Mouse (Mus musculus): ENCODE measurements around the gene 1700001L19Rik. TPM values are rescaled to one million over a fixed set of nuclear protein-coding genes. Genes with fewer than 3 reads are reported as not detected.
A peak's percentile ranks its signal among the peaks of the same experiment; 100 is the strongest.

The 1700001L19Rik gene
- polyA plus RNA-seq, 1 experiment from 2014 or later: 0.33 TPM

- peaks cover 1% of the 10 kb centered on the region for H3K36me3 ChIP-seq (ENCODE audit: control insufficient read depth, insufficient read depth, low read length)
- 14% methylated on average over 13 of the region's 13 CpGs for WGBS
- H3K27ac ChIP-seq (ENCODE audit: low read length): no peak overlapping the region
- no peaks in the 10 kb centered on the region for H3K27me3 ChIP-seq (ENCODE audit: control insufficient read depth, insufficient read depth, low read length)
- H3K4me1 ChIP-seq (ENCODE audit: control insufficient read depth, insufficient read depth, low read length): 0 out of 2 replicates have a peak, but pooled peaks cover 5% of the 10 kb centered on the region
- H3K4me3 ChIP-seq (ENCODE audit: low read depth, low read length): no peak overlapping the region
- ATAC-seq (ENCODE audit: insufficient number of reproducible peaks, insufficient read depth, low FRiP score, low read depth): peak; percentile 86
- H3K4me2 ChIP-seq (replicated peaks; ENCODE audit: low read depth, low read length): no peak overlapping the region; the same call in 1 of the 2 replicates
- H3K9me3 ChIP-seq (ENCODE audit: control insufficient read depth, low read depth, low read length): no peaks in the 10 kb centered on the region
- no peak overlapping the region for H3K9ac ChIP-seq (replicated peaks; ENCODE audit: low read depth, low read length)
Observed at GRCm38 (mm10) chr13:68597667-68598066, 446 bp downstream of the 1700001L19Rik start.

DNA sequence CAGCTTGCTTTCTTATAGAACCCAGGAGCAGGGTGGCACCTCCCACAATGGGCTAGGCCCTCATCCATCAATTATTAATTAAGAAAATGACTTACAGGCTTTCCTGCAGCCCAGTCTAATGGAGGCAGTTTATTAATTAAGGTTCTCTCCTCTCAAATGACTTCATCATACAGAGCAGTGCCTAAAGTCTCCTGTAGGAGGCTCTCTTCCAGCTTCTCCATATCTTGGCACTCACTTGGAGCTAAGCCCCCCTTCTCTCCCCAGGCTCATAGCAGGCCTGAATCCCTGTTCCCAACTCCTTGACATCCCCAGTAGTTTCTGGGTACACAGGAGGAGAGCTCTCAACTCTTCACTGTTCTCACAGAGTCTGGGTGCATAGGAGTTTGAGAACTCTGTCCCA is 1.7 kb downstream of the 1700001L19Rik start:
- Histone ChIP-seq H3K27ac (ENCODE audit: low read length) (no peak overlapping the region), H3K4me2 (replicated peaks; ENCODE audit: low read depth, low read length) (no peak overlapping the region), H3K9me3 (ENCODE audit: control insufficient read depth, low read depth, low read length) (no peaks in the 10 kb centered on the region), H3K4me3 (ENCODE audit: low read depth, low read length) (no peak overlapping the region), H3K4me1 (ENCODE audit: control insufficient read depth, insufficient read depth, low read length) (0 out of 2 replicates have a peak, but pooled peaks cover 5% of the 10 kb centered on the region), H3K36me3 (ENCODE audit: control insufficient read depth, insufficient read depth, low read length) (no peaks in the 10 kb centered on the region), H3K9ac (replicated peaks; ENCODE audit: low read depth, low read length) (no peak overlapping the region), H3K27me3 (ENCODE audit: control insufficient read depth, insufficient read depth, low read length) (no peaks in the 10 kb centered on the region)
- ATAC-seq (ENCODE audit: insufficient number of reproducible peaks, insufficient read depth, low FRiP score, low read depth): no peak

DNA sequence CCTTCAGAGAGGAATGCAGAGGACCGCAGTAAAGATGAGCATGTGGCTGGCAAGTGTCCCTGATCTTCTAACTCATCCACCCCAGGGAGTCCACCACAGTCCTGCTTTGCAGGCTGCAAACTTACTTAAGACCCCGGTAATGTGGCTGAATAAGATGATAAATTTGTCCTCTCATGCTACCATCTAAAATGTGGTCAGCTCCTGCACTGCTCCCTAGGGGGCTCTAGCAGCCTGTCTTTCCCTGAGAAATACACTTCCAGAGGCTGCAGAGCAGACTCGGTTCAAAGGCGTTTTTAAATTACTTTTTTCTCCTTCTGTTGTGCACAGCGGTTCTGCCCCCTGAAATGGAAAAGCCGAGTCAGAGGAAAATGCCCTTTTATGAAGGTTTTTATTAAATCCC is 4.0 kb downstream of the 1700001L19Rik start:
- H3K4me1 ChIP-seq (ENCODE audit: control insufficient read depth, insufficient read depth, low read length): 0 out of 2 replicates have a peak, but pooled peaks cover 5% of the 10 kb centered on the region

DNA sequence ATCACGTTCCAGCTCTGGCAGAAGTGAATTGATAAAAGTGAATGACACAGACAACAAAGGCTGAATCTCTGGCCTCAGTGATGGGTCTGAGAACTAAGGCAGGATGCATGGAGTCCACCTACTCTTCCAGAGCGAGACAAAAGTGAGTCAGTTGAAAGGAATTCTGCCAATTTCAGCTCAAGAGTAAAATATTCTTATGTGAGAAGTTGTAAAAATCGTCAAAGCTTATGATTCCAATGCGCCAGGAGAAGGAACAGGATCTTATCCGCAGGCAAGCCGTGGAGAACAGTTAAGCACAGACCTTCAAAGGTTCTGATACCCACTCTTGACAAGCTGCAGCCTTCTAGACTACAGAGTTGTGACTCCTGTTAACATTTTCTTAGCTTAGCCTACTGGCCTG is 5.9 kb downstream of the 1700001L19Rik start:
- no peak for ATAC-seq (ENCODE audit: insufficient number of reproducible peaks, insufficient read depth, low FRiP score, low read depth)
- no peaks in the 10 kb centered on the region for H3K36me3 ChIP-seq (ENCODE audit: control insufficient read depth, insufficient read depth, low read length)
- H3K9me3 ChIP-seq (ENCODE audit: control insufficient read depth, low read depth, low read length): no peaks in the 10 kb centered on the region
- no peak overlapping the region for H3K9ac ChIP-seq (replicated peaks; ENCODE audit: low read depth, low read length)
- no peaks in the 10 kb centered on the region for H3K4me1 ChIP-seq (ENCODE audit: control insufficient read depth, insufficient read depth, low read length)
- WGBS: 78% methylated on average over 6 of the region's 6 CpGs
- H3K4me3 ChIP-seq (ENCODE audit: low read depth, low read length): no peak overlapping the region
- no peak overlapping the region for H3K4me2 ChIP-seq (replicated peaks; ENCODE audit: low read depth, low read length)
- no peak overlapping the region for H3K27ac ChIP-seq (ENCODE audit: low read length)
- H3K27me3 ChIP-seq (ENCODE audit: control insufficient read depth, insufficient read depth, low read length): no peaks in the 10 kb centered on the region

More for the DNA sequence above, 4.0 kb downstream of the 1700001L19Rik start:
- H3K9me3 ChIP-seq (ENCODE audit: control insufficient read depth, low read depth, low read length): no peaks in the 10 kb centered on the region
- H3K4me2 ChIP-seq (replicated peaks; ENCODE audit: low read depth, low read length): no peak overlapping the region
- ATAC-seq (ENCODE audit: insufficient number of reproducible peaks, insufficient read depth, low FRiP score, low read depth): peak; percentile 47; the same call in 1 of the 2 replicates
- 16% methylated on average over 6 of the region's 6 CpGs for WGBS
- H3K27me3 ChIP-seq (ENCODE audit: control insufficient read depth, insufficient read depth, low read length): no peaks in the 10 kb centered on the region
- no peaks in the 10 kb centered on the region for H3K36me3 ChIP-seq (ENCODE audit: control insufficient read depth, insufficient read depth, low read length)
- H3K9ac ChIP-seq (replicated peaks; ENCODE audit: low read depth, low read length): no peak overlapping the region
- no peak overlapping the region for H3K27ac ChIP-seq (ENCODE audit: low read length)
- H3K4me3 ChIP-seq (ENCODE audit: low read depth, low read length): no peak overlapping the region

DNA sequence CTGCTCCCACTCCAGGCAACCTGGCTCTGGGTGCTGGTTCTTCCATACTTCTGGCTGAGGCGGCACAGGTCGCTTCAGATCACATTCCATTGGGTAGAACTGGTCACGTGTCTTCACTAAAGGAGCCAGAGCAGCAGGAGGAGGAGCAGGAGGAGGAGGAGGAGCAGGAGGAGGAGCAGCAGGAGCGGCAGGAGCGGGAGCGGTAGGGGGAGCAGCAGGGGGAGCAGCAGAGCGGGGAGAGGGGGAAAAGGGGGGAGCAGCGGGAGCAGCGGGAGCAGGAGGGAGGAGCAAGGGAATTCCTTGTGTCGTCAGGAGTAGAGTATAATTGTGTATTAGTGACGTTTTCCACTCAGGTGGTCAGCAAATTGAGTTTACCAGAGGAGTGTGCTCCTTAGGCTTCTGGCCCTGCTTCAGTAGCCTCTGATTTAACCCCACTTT is 8.5 kb downstream of the 1700001L19Rik start:
- Histone ChIP-seq H3K36me3 (ENCODE audit: control insufficient read depth, insufficient read depth, low read length) (no peaks in the 10 kb centered on the region), H3K4me3 (ENCODE audit: low read depth, low read length) (peak overlapping the region; percentile 12; the same call in 1 of the 2 replicates), H3K27ac (ENCODE audit: low read length) (no peak overlapping the region), H3K4me1 (ENCODE audit: control insufficient read depth, insufficient read depth, low read length) (no peaks in the 10 kb centered on the region), H3K9me3 (ENCODE audit: control insufficient read depth, low read depth, low read length) (no peaks in the 10 kb centered on the region), H3K4me2 (replicated peaks; ENCODE audit: low read depth, low read length) (peak overlapping the region; percentile 32), H3K27me3 (ENCODE audit: control insufficient read depth, insufficient read depth, low read length) (no peaks in the 10 kb centered on the region), H3K9ac (replicated peaks; ENCODE audit: low read depth, low read length) (no peak overlapping the region)
- peak; percentile 68 for ATAC-seq (ENCODE audit: insufficient number of reproducible peaks, insufficient read depth, low FRiP score, low read depth)
- 1% methylated on average over 11 of the region's 11 CpGs for WGBS

DNA sequence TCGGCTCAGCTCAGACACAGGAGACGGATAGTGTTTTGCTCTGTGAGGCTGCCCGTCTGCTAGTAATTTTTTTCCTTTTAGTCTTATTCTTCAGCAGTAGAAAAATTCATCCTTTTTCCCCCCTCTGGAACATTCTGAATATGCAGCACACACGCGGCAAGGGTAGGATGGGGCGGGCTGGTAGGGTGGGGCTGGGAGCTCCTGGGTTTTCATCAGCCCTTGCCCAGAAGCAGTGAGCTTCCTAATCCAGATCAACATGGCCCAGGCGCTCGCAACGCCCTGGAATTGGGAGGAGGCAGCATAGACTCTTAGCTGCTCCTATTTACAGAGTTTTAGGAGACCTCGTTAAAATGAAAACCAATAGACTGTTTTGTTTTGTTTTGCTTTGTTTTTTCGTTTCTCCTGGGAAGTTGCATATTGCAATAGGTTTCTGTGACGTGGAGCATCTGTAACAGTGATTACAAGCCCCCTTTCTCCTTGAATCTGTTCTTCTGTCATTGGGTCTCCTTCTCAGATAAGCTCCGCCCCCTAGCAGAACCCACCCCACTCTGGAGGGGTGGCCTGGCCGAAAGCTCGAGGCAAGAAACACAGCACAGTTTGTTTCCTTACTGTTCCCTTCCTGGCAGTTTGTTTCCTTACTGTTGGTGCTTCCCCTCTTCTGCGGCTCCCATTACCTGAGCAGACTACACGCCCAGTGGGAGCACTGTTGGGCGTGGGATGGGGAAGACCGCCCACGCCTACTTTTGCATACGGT is 10.6 kb downstream of the 1700001L19Rik start:
- Histone ChIP-seq H3K27ac (ENCODE audit: low read length) (no peak overlapping the region), H3K4me1 (ENCODE audit: control insufficient read depth, insufficient read depth, low read length) (no peaks in the 10 kb centered on the region), H3K36me3 (ENCODE audit: control insufficient read depth, insufficient read depth, low read length) (no peaks in the 10 kb centered on the region), H3K4me3 (ENCODE audit: low read depth, low read length) (0 out of 2 replicates have a peak overlapping the region, but pooled peaks have one; percentile 1), H3K27me3 (ENCODE audit: control insufficient read depth, insufficient read depth, low read length) (no peaks in the 10 kb centered on the region), H3K4me2 (replicated peaks; ENCODE audit: low read depth, low read length) (peak overlapping the region; percentile 28), H3K9me3 (ENCODE audit: control insufficient read depth, low read depth, low read length) (no peaks in the 10 kb centered on the region), H3K9ac (replicated peaks; ENCODE audit: low read depth, low read length) (no peak overlapping the region)
- peak; percentile 48; the same call in 1 of the 2 replicates for ATAC-seq (ENCODE audit: insufficient number of reproducible peaks, insufficient read depth, low FRiP score, low read depth)
- 36% methylated on average over 21 of the region's 21 CpGs for WGBS

- no peaks in the 10 kb centered on the region for H3K4me1 ChIP-seq (ENCODE audit: control insufficient read depth, insufficient read depth, low read length)
- H3K36me3 ChIP-seq (ENCODE audit: control insufficient read depth, insufficient read depth, low read length): no peaks in the 10 kb centered on the region
- H3K27me3 ChIP-seq (ENCODE audit: control insufficient read depth, insufficient read depth, low read length): no peaks in the 10 kb centered on the region
- no peaks in the 10 kb centered on the region for H3K9me3 ChIP-seq (ENCODE audit: control insufficient read depth, low read depth, low read length)
- H3K4me2 ChIP-seq (replicated peaks; ENCODE audit: low read depth, low read length): no peak overlapping the region
- no peak overlapping the region for H3K9ac ChIP-seq (replicated peaks; ENCODE audit: low read depth, low read length)
- peak; percentile 28; the same call in 1 of the 2 replicates for ATAC-seq (ENCODE audit: insufficient number of reproducible peaks, insufficient read depth, low FRiP score, low read depth)
- WGBS: 63% methylated on average over 6 of the region's 6 CpGs
- no peak overlapping the region for H3K27ac ChIP-seq (ENCODE audit: low read length)
- H3K4me3 ChIP-seq (ENCODE audit: low read depth, low read length): no peak overlapping the region
Observed at GRCm38 (mm10) chr13:68622792-68623191, 25.6 kb downstream of the 1700001L19Rik start.

GRCm38 (mm10) chr13:68627041-68627440 is 29.8 kb downstream of the 1700001L19Rik start:
- no peaks in the 10 kb centered on the region for H3K27me3 ChIP-seq (ENCODE audit: control insufficient read depth, insufficient read depth, low read length)
- 62% methylated on average over 3 of the region's 3 CpGs for WGBS
- no peak overlapping the region for H3K9ac ChIP-seq (replicated peaks; ENCODE audit: low read depth, low read length)
- no peak overlapping the region for H3K4me3 ChIP-seq (ENCODE audit: low read depth, low read length)
- H3K9me3 ChIP-seq (ENCODE audit: control insufficient read depth, low read depth, low read length): no peaks in the 10 kb centered on the region
- ATAC-seq (ENCODE audit: insufficient number of reproducible peaks, insufficient read depth, low FRiP score, low read depth): no peak
- H3K4me2 ChIP-seq (replicated peaks; ENCODE audit: low read depth, low read length): no peak overlapping the region
- no peak overlapping the region for H3K27ac ChIP-seq (ENCODE audit: low read length)
- no peaks in the 10 kb centered on the region for H3K4me1 ChIP-seq (ENCODE audit: control insufficient read depth, insufficient read depth, low read length)
- no peaks in the 10 kb centered on the region for H3K36me3 ChIP-seq (ENCODE audit: control insufficient read depth, insufficient read depth, low read length)

Data from stomach, embryonic 14.5 days (tissue).